Mouse (Mus musculus): ENCODE results near the gene Rab22a. TPM values are rescaled to one million over a fixed set of nuclear protein-coding genes. Genes with fewer than 3 reads are reported as not detected.
A peak's percentile ranks its signal among the peaks of the same experiment; 100 is the strongest.

Gene Rab22a
- polyA plus RNA-seq, 1 experiment from 2014 or later: 33.0 TPM

GRCm38 (mm10) chr2:173748961-173749659, 89.5 kb downstream of the Rab22a start:
- Histone ChIP-seq H3K27ac (no peak overlapping the region), H3K36me3 (no peaks in the 10 kb centered on the region), H3K4me1 (no peaks in the 10 kb centered on the region), H3K4me3 (replicated peaks) (no peak overlapping the region), H3K4me2 (no peak overlapping the region), H3K9me3 (no peaks in the 10 kb centered on the region), H3K27me3 (replicated peaks) (no peaks in the 10 kb centered on the region), H3K9ac (no peak overlapping the region)
- WGBS: 75% methylated on average over 2 of the region's 2 CpGs
- ATAC-seq (ENCODE audit: insufficient read depth, low FRiP score, low read depth): 0 out of 2 replicates have a peak, but pooled peaks have one; percentile 31

GRCm38 (mm10) chr2:173755433-173756144, 96.0 kb downstream of the Rab22a start:
- no peak for ATAC-seq (ENCODE audit: insufficient read depth, low FRiP score, low read depth)
- H3K4me2 ChIP-seq: no peak overlapping the region
- no peak overlapping the region for H3K4me3 ChIP-seq (replicated peaks)
- no peak overlapping the region for H3K9ac ChIP-seq
- H3K36me3 ChIP-seq: no peaks in the 10 kb centered on the region
- 0 out of 2 replicates have a peak, but pooled peaks cover 5% of the 10 kb centered on the region for H3K4me1 ChIP-seq
- no peak overlapping the region for H3K27ac ChIP-seq
- whole genome bisulfite sequencing: 65% methylated on average over 8 of the region's 8 CpGs
- no peaks in the 10 kb centered on the region for H3K9me3 ChIP-seq
- H3K27me3 ChIP-seq (replicated peaks): no peaks in the 10 kb centered on the region

Small RNA genes within 50 kb of the gene (microRNA-seq; reads per million reads assigned to microRNA genes)
- not detected for gene Mir6340

Other genes with a start within 250 kb of the Rab22a start
- not detected in 2 replicates for gene 1700021F07Rik, start 137.2 kb upstream of the Rab22a start, polyA plus RNA-seq (2015; fragmentation: Nextera tagmentation; extraction: Ambion mirVana)
- gene Ankrd60, start 81.4 kb upstream of the Rab22a start, polyA plus RNA-seq (2015; fragmentation: Nextera tagmentation; extraction: Ambion mirVana): not detected in 2 replicates
- not detected in 2 replicates for gene 1700010B08Rik, start 59.7 kb downstream of the Rab22a start, polyA plus RNA-seq (2015; fragmentation: Nextera tagmentation; extraction: Ambion mirVana)
- gene Vapb, start 77.8 kb downstream of the Rab22a start, polyA plus RNA-seq (2015; fragmentation: Nextera tagmentation; extraction: Ambion mirVana): 14.3 and 15.4 TPM in 2 replicates

All from stomach, embryonic 15.5 days (tissue).